Mouse (Mus musculus): ENCODE measurements around the gene Ucp2. TPM values are rescaled to one million over a fixed set of nuclear protein-coding genes. Genes with fewer than 3 reads are reported as not detected.

Ucp2 gene
- polyA plus RNA-seq, 1 experiment from 2014 or later = 110 TPM

DNA sequence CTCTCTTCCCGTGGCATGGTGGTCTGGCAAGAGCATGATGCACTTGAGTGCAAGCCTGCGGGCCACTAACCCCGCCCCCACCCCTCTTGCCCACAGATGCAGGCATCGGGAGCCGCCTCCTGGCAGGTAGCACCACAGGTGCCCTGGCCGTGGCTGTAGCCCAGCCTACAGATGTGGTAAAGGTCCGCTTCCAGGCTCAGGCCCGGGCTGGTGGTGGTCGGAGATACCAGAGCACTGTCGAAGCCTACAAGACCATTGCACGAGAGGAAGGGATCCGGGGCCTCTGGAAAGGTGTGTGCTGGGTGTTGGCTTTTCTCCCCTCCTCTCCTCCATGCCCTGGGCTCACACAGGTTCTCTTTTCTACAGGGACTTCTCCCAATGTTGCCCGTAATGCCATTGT lies 4.8 kb downstream of the Ucp2 start:
- Histone ChIP-seq H3K4me1 (peaks cover 29% of the 10 kb centered on the region), H3K36me3 (peaks cover 11% of the 10 kb centered on the region; the same call in 1 of the 2 replicates), H3K4me3 (no peak overlapping the region), H3K4me2 (replicated peaks) (no peak overlapping the region), H3K27ac (no peak overlapping the region), H3K27me3 (replicated peaks) (0 out of 2 replicates have a peak, but pooled peaks cover 3% of the 10 kb centered on the region), H3K9me3 (no peaks in the 10 kb centered on the region), H3K9ac (no peak overlapping the region)
- 91% methylated on average over 13 of the region's 13 CpGs for WGBS
- no peak for ATAC-seq (ENCODE audit: low FRiP score, low read depth)

DNA sequence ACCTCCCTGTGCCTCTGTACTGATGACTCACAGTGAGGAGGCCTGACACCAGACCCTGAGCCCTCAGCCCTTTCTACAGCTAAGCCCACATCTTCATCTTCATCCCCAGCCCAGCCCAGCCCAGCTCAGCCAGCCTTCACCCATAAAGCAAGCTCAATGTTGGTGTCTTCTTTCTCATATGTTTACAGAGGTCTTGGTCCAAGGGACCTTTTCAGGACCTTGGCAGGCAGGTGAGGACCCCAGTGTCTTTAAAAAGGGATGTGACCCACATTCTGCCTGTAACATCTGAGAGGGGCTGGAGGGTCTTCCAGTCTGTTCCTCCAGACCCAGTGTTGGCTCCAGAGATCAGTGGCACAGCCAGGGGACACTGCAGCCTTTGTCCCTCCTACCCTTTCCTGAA lies 6.3 kb downstream of the Ucp2 start:
- H3K4me1 ChIP-seq = peaks cover 18% of the 10 kb centered on the region
- no peak for ATAC-seq (ENCODE audit: low FRiP score, low read depth)
- H3K9me3 ChIP-seq = no peaks in the 10 kb centered on the region
- no peak overlapping the region for H3K9ac ChIP-seq
- no peak overlapping the region for H3K27ac ChIP-seq
- H3K36me3 ChIP-seq = peaks cover 11% of the 10 kb centered on the region; the same call in 1 of the 2 replicates
- H3K4me2 ChIP-seq (replicated peaks) = no peak overlapping the region
- H3K4me3 ChIP-seq = no peak overlapping the region
- no peaks in the 10 kb centered on the region for H3K27me3 ChIP-seq (replicated peaks)

DNA sequence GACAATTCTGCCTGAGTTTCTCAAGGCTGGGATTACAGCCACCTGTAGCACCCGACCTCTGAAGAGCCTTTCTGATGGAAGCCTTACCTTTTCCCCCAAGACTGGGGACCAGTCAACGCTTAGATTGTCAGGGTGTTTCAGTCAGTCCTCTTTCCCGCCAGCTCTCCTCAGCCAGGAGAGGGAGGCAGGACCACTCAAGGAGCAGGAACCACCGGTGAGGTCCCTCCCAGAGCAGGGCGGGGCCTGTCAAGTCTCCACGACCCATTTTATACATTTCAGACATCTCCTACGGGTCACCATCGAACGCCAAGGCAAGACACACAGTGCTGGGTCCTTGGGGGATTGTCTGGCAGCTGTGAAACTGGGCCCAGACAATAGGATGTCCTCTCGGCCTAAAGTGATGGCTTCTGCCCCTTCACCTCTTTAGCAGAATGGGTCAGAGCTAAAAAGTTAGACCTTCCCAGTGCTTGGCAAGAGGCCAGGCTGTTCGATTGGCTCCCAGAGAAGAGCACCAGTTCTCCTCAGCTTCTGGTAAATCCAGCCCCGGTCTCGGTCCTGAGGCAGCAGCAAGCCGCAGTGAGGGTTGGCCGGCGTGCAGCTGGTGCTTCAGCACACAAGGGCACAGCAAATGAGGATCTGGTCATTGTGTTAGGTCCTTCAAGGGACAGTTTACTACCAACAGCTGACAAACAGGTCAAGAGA lies 7.3 kb downstream of the Ucp2 start:
- Histone ChIP-seq H3K4me1 (peaks cover 12% of the 10 kb centered on the region), H3K36me3 (peaks cover 11% of the 10 kb centered on the region; the same call in 1 of the 2 replicates), H3K9ac (no peak overlapping the region), H3K27ac (no peak overlapping the region), H3K27me3 (replicated peaks) (no peaks in the 10 kb centered on the region), H3K4me3 (no peak overlapping the region), H3K4me2 (replicated peaks) (no peak overlapping the region), H3K9me3 (no peaks in the 10 kb centered on the region)
- ATAC-seq (ENCODE audit: low FRiP score, low read depth) = no peak
- 70% methylated on average over 16 of the region's 16 CpGs for WGBS

DNA sequence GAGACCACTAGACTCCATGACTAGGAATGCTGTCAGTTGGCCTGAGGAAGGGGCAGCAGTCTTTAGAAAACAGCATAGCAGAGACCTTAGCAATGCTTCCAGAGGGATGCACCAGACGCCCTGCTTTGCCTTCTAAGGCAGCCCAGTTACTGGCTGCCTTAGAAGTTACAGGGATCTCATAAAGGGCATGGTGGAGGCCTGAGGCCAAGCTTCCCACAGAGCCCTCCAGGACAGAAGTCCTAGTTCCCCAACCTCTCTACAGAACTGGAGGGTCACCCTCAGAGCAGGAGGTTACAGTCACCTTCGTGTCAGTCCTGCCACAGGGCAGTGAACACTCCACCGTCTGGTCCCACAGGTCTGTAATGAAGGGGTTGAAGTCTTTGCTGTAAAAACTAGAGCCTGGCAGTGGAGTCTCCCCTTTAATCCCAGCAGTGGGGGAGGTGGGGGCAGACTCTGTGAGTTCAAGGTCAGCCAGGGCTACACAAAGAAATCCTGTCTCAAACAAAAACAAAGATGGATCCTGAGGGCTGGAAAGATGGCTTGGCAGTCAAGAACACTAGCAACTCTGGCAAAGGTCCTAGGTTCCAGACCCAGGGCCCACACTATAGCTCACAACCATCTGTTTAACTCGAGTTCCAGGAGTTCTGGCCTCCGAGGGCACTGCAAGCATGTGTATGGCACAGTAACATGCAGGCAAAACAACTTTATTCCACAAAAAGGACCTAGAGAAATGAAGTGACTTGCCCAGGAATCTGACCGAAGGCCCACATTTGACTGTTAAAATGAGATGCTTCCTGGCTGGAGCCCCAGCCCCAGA lies 8.1 kb downstream of the Ucp2 start:
- no peak overlapping the region for H3K4me2 ChIP-seq (replicated peaks)
- no peak overlapping the region for H3K27ac ChIP-seq
- H3K27me3 ChIP-seq (replicated peaks) = no peaks in the 10 kb centered on the region
- no peaks in the 10 kb centered on the region for H3K9me3 ChIP-seq
- peaks cover 4% of the 10 kb centered on the region; the same call in 1 of the 2 replicates for H3K4me1 ChIP-seq
- H3K36me3 ChIP-seq = peaks cover 11% of the 10 kb centered on the region; the same call in 1 of the 2 replicates
- 73% methylated on average over 6 of the region's 6 CpGs for WGBS
- ATAC-seq (ENCODE audit: low FRiP score, low read depth) = no peak
- H3K4me3 ChIP-seq = no peak overlapping the region
- H3K9ac ChIP-seq = no peak overlapping the region

DNA sequence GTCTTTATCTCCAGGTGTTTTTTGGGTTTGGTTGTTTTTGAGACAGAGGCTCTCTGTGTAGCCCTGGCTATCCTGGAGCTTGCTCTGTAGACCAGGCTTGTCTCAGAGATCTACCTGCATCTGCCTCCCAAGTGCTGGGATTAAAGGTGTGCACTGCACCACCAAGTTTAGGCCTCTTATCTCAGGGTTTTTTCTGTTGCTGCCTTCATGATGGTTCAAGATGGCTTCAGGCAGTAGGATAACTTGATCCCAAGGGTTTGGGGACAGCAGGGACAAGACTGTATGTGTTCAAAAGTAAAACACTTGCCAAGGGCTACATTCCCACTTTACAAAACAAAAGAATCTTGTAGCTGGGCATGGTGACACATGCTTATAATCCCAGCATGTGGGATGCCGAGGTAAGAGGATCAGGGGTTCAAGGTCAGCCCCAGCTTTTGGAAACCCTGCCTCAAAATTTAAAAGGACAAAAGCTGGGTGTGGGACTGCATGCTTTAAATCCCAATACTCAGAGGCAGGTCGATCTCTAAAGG lies 8.8 kb downstream of the Ucp2 start:
- Histone ChIP-seq H3K36me3 (peaks cover 11% of the 10 kb centered on the region; the same call in 1 of the 2 replicates), H3K4me2 (replicated peaks) (no peak overlapping the region), H3K4me3 (no peak overlapping the region), H3K9ac (no peak overlapping the region), H3K4me1 (no peaks in the 10 kb centered on the region), H3K27ac (no peak overlapping the region), H3K27me3 (replicated peaks) (no peaks in the 10 kb centered on the region), H3K9me3 (no peaks in the 10 kb centered on the region)
- no peak for ATAC-seq (ENCODE audit: low FRiP score, low read depth)
- 70% methylated on average over 2 of the region's 2 CpGs for WGBS

DNA sequence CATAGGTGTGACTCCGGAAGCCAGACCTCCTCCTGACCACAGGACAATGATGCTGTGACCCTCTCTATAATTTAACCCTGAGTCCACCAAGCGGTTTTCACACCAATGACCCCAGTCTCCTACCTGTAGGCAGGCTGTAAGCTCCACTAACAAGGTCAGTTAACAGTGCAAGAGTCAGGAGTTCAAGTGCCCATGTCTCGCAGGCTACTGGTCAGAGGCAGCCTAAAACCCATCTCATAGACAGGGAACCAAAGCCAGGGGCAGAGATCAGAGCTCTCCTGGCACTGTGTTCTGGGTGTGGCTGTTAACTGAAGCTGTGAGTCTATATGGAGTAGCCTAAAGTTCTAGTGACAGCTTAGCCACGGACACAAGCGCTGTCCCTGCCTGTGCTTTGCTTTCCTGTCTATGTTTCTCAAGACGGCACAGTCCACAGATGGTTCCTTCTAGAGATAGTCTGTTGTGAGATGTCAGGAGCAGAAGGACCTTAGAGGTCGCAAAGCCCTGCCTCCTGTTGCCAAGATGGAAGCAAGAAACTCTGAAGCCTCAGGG lies 9.3 kb downstream of the Ucp2 start:
- no peak overlapping the region for H3K4me2 ChIP-seq (replicated peaks)
- WGBS = 87% methylated on average over 7 of the region's 7 CpGs
- no peak for ATAC-seq (ENCODE audit: low FRiP score, low read depth)
- H3K27ac ChIP-seq = no peak overlapping the region
- no peaks in the 10 kb centered on the region for H3K4me1 ChIP-seq
- no peak overlapping the region for H3K9ac ChIP-seq
- H3K27me3 ChIP-seq (replicated peaks) = no peaks in the 10 kb centered on the region
- no peaks in the 10 kb centered on the region for H3K9me3 ChIP-seq
- peaks cover 11% of the 10 kb centered on the region; the same call in 1 of the 2 replicates for H3K36me3 ChIP-seq
- H3K4me3 ChIP-seq = no peak overlapping the region

DNA sequence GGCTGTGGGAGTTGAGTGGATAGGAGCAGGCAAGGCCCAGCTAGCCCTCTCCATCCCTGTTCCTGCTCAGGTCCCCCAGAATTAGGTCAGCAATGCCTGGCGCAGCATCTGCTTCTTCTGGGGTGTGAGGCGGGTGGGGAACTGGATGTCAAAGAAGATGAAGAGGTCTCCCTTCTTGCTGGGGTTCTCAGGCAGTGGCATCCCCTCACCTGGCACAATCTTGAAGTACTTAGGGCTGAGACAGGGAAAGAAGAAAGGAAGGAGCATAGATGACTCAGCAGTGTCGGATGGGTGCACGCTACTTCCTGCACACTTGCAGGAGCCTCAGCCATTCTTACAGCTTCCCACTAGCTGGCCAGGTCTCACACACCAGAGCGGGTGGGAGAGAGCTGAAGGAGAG lies 9.9 kb downstream of the Ucp2 start:
- H3K9ac ChIP-seq = no peak overlapping the region
- peaks cover 11% of the 10 kb centered on the region; the same call in 1 of the 2 replicates for H3K36me3 ChIP-seq
- no peaks in the 10 kb centered on the region for H3K9me3 ChIP-seq
- H3K27ac ChIP-seq = no peak overlapping the region
- H3K4me3 ChIP-seq = no peak overlapping the region
- H3K27me3 ChIP-seq (replicated peaks) = no peaks in the 10 kb centered on the region
- peaks cover 3% of the 10 kb centered on the region for H3K4me1 ChIP-seq
- 88% methylated on average over 5 of the region's 5 CpGs for WGBS
- no peak overlapping the region for H3K4me2 ChIP-seq (replicated peaks)
- ATAC-seq (ENCODE audit: low FRiP score, low read depth) = no peak

DNA sequence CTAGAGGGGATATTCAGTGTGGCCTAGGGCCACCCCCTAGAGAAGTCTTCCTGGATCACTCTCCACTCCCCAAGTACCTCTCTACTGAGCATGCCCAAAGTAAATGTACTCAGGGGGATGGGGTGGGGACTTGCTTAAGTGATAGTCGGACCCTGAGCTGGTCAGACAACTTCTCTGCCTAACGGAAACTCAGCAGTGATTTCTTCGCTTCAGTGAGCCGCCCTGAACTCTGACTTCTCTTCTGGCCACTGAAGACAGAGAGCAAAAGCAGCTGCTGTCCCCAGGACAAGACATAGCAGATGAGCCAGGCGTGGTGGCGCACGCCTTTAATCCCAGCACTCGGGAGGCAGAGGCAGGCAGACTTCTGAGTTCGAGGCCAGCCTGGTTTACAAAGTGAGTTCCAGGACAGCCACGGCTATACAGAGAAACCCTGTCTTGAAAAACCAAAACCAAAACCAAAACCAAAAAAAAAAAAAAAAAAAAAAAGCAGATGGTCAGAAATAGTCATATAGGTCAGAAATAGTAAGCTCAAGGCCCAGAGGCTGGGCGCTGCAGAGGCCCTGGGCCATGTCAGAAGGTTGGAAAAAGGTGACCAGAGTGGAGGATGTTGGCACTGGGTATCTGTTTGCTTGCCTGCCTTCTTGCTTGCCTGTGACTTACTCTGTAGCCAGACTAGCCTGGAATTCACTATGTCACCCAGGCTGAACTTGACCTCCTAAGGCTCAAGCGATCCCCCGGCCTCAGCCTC lies 11.8 kb downstream of the Ucp2 start:
- H3K4me3 ChIP-seq = no peak overlapping the region
- WGBS = 88% methylated on average over 13 of the region's 13 CpGs

DNA sequence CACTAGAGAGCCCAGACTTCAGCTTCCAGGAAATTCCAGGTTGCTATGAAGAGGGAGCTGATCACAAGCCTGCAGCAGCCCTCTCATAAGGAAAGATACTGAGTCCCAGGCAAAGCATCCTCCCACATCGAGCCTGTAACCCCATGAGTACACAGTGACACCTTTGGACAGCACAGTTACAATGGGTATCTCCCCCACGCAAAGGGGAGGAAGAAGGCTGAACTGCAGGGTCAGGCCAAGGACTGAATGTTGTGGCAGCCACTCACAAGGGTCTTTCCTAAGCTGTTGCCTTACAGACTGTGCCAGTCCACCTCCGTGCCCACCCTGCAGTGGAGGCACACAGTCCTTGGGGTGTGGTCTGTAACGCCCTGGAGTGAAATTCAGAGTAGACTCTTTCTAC lies 13.4 kb downstream of the Ucp2 start:
- ATAC-seq (ENCODE audit: low FRiP score, low read depth) = no peak

More for the DNA sequence above, 11.8 kb downstream of the Ucp2 start:
- H3K4me1 ChIP-seq = peaks cover 9% of the 10 kb centered on the region
- no peak overlapping the region for H3K9ac ChIP-seq
- H3K27me3 ChIP-seq (replicated peaks) = no peaks in the 10 kb centered on the region
- no peak for ATAC-seq (ENCODE audit: low FRiP score, low read depth)
- H3K36me3 ChIP-seq = no peaks in the 10 kb centered on the region
- no peak overlapping the region for H3K4me2 ChIP-seq (replicated peaks)
- no peaks in the 10 kb centered on the region for H3K9me3 ChIP-seq
- no peak overlapping the region for H3K27ac ChIP-seq

DNA sequence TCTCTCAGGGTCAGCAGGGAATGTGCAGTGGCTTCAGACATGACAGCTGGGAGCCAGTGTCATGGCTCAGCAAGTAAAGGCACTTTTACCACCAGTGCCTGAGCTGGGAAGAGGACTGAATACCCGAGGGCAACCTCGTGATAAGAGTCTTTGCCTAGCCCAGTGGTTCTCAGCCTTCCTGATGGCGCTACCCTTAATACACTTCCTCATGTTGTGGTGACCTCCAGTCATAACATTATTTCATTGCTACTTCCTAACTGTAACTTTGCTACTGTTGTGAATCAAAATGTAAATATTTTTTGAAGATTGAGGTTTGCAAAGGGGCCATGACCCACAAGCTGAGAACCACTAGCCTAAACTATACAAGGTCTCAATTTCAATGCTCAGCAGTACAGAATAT lies 15.5 kb downstream of the Ucp2 start:
- no peak overlapping the region for H3K9ac ChIP-seq
- 57% methylated on average over 3 of the region's 3 CpGs for WGBS
- H3K36me3 ChIP-seq = no peaks in the 10 kb centered on the region
- no peak overlapping the region for H3K4me3 ChIP-seq
- no peak overlapping the region for H3K27ac ChIP-seq
- no peaks in the 10 kb centered on the region for H3K27me3 ChIP-seq (replicated peaks)
- no peak for ATAC-seq (ENCODE audit: low FRiP score, low read depth)
- peaks cover 9% of the 10 kb centered on the region for H3K4me1 ChIP-seq
- H3K4me2 ChIP-seq (replicated peaks) = no peak overlapping the region
- H3K9me3 ChIP-seq = no peaks in the 10 kb centered on the region

More for the DNA sequence above, 13.4 kb downstream of the Ucp2 start:
- peaks cover 9% of the 10 kb centered on the region for H3K4me1 ChIP-seq
- no peak overlapping the region for H3K27ac ChIP-seq
- H3K27me3 ChIP-seq (replicated peaks) = no peaks in the 10 kb centered on the region
- H3K4me2 ChIP-seq (replicated peaks) = no peak overlapping the region
- no peaks in the 10 kb centered on the region for H3K36me3 ChIP-seq
- H3K4me3 ChIP-seq = no peak overlapping the region
- H3K9me3 ChIP-seq = no peaks in the 10 kb centered on the region
- H3K9ac ChIP-seq = no peak overlapping the region
- WGBS = 84% methylated on average over 4 of the region's 4 CpGs

DNA sequence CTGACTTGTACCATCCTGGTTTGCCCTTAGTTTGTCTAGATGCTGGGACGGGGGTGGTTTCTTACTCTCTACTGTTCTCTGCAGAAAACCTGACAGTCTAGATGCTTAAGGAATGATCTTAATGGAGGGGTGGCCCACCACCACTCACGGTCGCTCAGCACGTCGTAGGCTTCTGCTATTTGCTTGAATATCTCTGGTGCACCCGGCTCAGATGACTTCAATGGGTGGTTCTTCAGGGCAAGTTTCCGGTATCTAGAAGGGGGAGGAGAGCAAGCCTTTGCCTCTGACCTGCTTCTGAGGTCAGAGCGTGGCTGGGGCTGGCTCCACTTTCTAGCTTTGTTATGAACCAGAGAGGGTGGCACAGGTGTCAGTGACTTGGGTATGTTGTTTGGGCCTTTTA lies 18.5 kb downstream of the Ucp2 start:
- ATAC-seq (ENCODE audit: low FRiP score, low read depth) = no peak
- 84% methylated on average over 8 of the region's 8 CpGs for whole genome bisulfite sequencing
- no peaks in the 10 kb centered on the region for H3K9me3 ChIP-seq
- no peak overlapping the region for H3K4me2 ChIP-seq (replicated peaks)
- H3K4me3 ChIP-seq = no peak overlapping the region
- H3K4me1 ChIP-seq = peaks cover 12% of the 10 kb centered on the region
- no peak overlapping the region for H3K9ac ChIP-seq
- H3K36me3 ChIP-seq = no peaks in the 10 kb centered on the region
- H3K27me3 ChIP-seq (replicated peaks) = no peaks in the 10 kb centered on the region
- no peak overlapping the region for H3K27ac ChIP-seq

Measured in neural tube, embryonic 12.5 days (tissue).